Mouse (Mus musculus) Patski (cell line): ENCODE data around the gene Bbs9. TPM values are rescaled to one million over a fixed set of nuclear protein-coding genes. Genes with fewer than 3 reads are reported as not detected.

Experiments
- ATAC-seq: fragments of 100-300 bp; one replicate; pipeline ENCODE4 v1.8.0; 2021
- CTCF ChIA-PET: fragments of 350-600 bp; sonication (Branson Sonifier 250); formaldehyde crosslinking; loops from one replicate; lab custom pipeline; 2022; ENCODE audit warnings: inconsistent platforms; lab: Charles Lee
- POLR2A ChIA-PET: fragments of 350-600 bp; sonication (Branson Sonifier 250); formaldehyde crosslinking; loops from one replicate; lab custom pipeline; 2022; ENCODE audit warnings: antibody characterized with exemption, inconsistent platforms; lab: Charles Lee
- DNase-seq: peaks from one replicate; pipeline ENCODE4 v3.0.0-alpha.2; 2011; ENCODE audit warnings: low read depth, low spot score
- H3K27me3 ChIP-seq: fragments of 371-371 bp; one replicate; pipeline ENCODE4 v1.5.1; 2021
- CTCF ChIP-seq: fragments of 100-300 bp; IDR thresholded peaks from one replicate; pipeline ENCODE4 v1.5.1; 2021
- in situ Hi-C: fragments of 300-500 bp; cut with MboI; formaldehyde crosslinking; loops from 3 replicates; pipeline ENCODE4 v1.11.1; 2018; ENCODE audit warnings: low pct_unique_long_range_greater_than_20kb, mixed read lengths
- polyA plus RNA-seq: library from polyadenylated mRNA; unstranded; gene quantifications from one replicate; pipeline ENCODE4 v1.2.3, GENCODE M21; 2021

The Bbs9 gene
- polyA plus RNA-seq, 1 experiment from 2014 or later = 12.8 TPM

DNA sequence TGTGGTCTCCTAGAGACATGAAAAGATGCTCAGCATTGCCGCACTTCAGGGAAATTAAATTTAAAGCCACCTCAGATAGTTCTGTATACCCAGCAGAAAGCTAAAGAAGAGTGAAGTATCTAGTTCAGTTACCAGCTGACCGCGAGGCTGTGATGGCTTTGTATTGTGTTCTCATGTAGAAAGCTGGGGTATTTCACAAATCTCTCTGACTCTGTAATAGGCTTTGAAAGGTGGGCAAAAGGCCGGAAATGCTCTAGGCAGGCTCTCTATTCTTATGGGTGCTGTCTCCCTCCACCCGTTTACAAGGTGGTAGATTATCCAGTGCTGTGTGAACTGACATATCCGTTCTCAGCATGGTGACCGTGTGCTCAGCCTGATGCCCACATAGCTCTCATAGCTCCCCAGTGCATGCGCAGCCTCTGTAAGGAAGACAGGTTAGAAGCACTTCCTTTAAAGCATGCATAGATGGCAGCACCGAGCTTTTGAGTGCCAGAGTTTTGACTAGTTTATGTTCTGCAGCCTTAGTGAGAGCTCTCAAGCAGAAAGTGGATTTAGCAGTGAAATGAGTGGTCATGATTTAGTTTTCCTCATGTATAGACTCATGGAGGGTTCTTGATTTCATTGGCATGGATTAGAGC, 57.4 kb downstream of the Bbs9 start:
- peak; percentile 57 for ATAC-seq
- CTCF ChIA-PET = interaction anchor here (0.9 to 1.2 kb wide), 5 partner anchors 9 to 100 kb away, joined by 3 read pairs; no protein-coding TSS in a partner anchor
- DNase-seq = no peak
- H3K27me3 ChIP-seq = no peaks in the 10 kb centered on the region
- TF ChIP-seq CTCF = peak; percentile 64
- POLR2A ChIA-PET = no interaction called here
- in situ Hi-C loops = loop anchor here (10.0 kb wide), 1 partner anchor 162 kb away; no protein-coding TSS in a partner anchor

DNA sequence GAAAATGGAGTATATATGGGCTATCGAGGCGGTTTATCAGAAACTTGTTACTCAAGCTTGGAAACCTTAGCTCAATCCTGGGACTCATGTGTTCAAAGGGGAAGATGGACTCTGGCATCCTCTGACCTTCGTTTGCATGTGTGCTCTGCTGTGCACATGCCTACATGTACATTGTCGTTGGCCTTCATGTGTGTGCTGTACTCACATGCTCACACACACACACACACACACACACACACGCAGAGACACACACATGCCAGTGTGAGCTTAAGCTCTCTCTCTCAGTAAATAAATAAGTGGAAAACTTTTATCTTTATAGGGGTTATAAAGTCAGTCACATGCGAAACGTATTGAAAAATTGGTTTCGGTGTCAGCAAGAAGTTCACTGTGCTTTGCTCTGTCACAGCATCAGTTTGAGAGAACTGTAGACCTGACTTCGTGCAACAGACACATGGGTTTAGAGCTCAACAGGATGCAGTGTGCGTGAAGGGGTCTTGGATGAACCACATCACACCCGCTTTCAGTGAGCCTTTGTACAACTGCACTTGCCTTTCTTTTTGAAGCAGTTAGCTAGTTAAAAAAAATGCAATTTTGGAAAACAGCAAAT, 62.4 kb downstream of the Bbs9 start:
- in situ Hi-C loops = loop anchor here (10.0 kb wide), 1 partner anchor 157 kb away; no protein-coding TSS in a partner anchor
- ATAC-seq (no peak), DNase-seq (no peak)
- no peak for TF ChIP-seq CTCF
- H3K27me3 ChIP-seq = no peaks in the 10 kb centered on the region
- ChIA-PET CTCF (interaction anchor here (1.0 to 2.6 kb wide), 3 partner anchors 19 to 21 kb away, joined by 3 to 8 read pairs (median 4); no protein-coding TSS in a partner anchor), POLR2A (no interaction called here)

DNA sequence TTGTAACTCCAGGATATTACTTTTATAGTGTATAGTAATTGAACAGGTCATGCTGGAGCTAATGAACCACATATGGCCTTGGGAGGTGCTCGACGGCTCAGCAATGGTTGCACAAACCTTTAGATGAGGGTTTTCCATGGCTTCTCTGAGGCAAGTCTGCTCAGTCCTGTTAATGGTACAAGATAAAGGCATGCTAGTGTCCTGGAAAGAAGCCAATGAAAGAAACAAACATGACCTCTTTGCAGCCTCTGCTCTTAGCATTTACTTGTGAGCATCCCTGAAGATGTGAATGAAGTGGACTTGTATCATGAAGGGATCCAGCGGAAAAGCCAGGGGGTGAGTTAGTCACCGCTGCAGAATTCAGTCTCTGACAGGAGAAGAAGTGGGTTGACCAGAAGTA, 64.0 kb downstream of the Bbs9 start:
- in situ Hi-C loops = loop anchor here (10.0 kb wide), 1 partner anchor 155 kb away; no protein-coding TSS in a partner anchor
- CTCF ChIA-PET = interaction anchor here (0.8 kb wide), 1 partner anchor 15 kb away, joined by 3 read pairs; no protein-coding TSS in a partner anchor
- DNase-seq (no peak), ATAC-seq (no peak)
- POLR2A ChIA-PET = interaction anchor here (0.6 kb wide), 2 partner anchors 112 to 483 kb away, joined by 3 to 4 read pairs; no protein-coding TSS in a partner anchor
- TF ChIP-seq CTCF = no peak
- H3K27me3 ChIP-seq = no peaks in the 10 kb centered on the region

DNA sequence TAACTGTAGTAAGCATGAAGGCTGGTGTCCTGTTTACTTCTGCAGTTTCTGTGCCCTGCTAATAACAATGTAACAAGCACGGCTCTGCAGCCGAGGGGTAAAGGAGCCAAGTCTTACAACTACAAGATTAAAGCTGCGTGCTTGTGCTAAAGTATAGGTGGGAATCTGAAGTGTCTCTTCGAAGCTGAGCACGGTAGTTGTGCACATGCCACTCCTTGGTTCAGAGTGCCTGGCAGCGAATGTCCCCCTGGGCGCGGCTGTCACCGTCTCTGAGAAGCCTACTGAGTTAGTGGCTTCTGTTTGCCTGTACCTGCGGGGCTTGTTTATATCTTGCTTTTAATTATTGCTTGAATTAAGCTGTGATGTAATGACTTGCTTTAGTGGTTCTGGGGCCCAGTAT, 65.6 kb downstream of the Bbs9 start:
- CTCF ChIA-PET = no interaction called here
- DNase-seq (no peak), ATAC-seq (no peak)
- H3K27me3 ChIP-seq = no peaks in the 10 kb centered on the region
- POLR2A ChIA-PET = no interaction called here
- TF ChIP-seq CTCF = no peak
- in situ Hi-C loops = no loop called here

DNA sequence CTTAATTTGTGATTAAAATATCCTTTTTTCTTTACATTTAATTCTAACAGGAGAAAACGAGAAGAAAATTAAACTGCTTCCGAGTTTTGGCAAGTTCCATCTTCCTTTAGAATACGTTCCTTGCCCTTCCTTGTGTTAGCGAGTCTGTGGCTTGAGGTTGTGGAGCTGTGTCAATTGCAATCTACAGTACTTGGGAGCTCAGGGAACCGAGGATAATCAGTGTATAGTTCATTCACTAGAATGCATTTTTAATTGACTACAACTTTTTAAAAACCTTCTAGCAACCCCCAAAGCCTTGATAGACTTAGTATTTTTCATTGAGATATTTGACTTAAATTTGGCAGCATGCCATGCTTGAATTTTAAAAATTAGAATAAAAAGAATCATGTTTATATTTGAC, 68.0 kb downstream of the Bbs9 start:
- in situ Hi-C loops = no loop called here
- no peaks in the 10 kb centered on the region for H3K27me3 ChIP-seq
- ATAC-seq (no peak), DNase-seq (no peak)
- CTCF ChIA-PET = interaction anchor here (1.5 kb wide), 1 partner anchor 27 kb away, joined by 3 read pairs; no protein-coding TSS in a partner anchor
- TF ChIP-seq CTCF = no peak
- POLR2A ChIA-PET = interaction anchor here (0.7 kb wide), 1 partner anchor 384 kb away, joined by 4 read pairs; no protein-coding TSS in a partner anchor

DNA sequence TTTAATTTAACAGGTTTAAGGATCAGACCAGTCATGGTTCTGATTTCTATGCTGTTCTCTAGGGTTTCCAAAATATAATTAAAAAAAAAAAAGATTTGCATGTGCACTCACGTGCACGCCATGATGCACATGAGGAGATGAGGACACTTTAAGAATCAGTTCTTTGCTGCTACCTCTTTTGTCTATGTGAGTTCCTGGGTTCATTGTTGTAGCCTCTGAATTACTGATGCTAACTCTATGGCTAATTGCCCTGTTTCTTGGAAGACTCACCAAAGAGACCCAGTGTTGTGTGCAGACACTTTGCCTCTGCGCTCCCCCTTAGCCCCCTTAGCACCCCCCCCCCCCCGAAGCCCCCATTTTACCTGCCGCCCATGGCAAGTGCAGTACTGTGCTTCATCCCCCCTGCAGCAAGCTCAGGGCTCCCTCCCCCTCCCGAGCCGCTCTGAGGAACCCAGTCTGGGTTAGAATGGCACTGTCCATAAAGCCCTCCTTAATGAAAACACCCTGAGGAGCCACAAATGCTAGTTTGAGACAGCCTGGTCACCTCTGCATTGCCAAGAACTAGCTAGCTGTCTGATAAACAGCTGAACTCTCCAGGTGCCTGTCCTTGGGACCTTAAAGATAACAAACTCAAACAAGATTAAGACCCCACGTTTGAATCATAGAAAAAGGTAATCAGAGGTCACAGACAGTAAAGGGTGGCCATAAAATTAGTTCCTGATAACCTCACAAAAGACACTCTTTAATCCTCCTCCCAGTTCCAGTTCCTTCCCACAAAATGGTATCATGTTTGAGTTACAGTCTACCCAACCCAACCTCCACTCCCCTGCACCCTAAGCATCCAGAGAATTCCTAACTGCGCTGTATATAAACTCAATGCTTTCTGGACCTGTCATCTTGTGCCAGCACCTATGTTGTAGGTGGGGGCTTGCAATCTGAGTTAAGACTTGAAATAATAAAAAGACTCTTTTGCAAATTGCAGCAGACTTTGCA, 69.1 kb downstream of the Bbs9 start:
- ChIA-PET CTCF (interaction anchor here (1.5 to 1.6 kb wide), 2 partner anchors 12 to 28 kb away, joined by 3 read pairs; no protein-coding TSS in a partner anchor), POLR2A (interaction anchor here (0.7 kb wide), 1 partner anchor 383 kb away, joined by 4 read pairs; no protein-coding TSS in a partner anchor)
- H3K27me3 ChIP-seq = no peaks in the 10 kb centered on the region
- in situ Hi-C loops = no loop called here
- no peak for TF ChIP-seq CTCF
- ATAC-seq (no peak), DNase-seq (no peak)

DNA sequence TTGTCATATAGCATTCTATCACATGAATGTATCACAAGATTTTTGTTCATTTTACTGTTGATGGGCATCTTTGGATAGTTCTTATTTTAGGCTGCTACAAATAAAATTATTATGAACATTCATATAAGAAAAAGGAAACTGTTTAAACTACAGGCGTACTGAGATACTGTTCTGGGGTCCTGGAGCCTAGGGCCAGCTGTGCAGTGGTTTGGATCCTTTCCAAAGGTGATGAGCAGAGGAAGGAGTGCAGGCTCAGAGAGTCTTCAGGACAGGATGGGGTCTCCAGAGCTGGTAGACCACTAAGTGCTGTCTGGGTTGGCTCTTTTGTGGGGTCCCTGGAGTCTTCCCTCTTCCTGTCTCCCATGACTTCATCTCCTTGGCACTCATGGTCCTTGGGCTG, 75.8 kb downstream of the Bbs9 start:
- in situ Hi-C loops = loop anchor here (10.0 kb wide), 2 partner anchors 154 to 694 kb away; no protein-coding TSS in a partner anchor
- POLR2A ChIA-PET = no interaction called here

DNA sequence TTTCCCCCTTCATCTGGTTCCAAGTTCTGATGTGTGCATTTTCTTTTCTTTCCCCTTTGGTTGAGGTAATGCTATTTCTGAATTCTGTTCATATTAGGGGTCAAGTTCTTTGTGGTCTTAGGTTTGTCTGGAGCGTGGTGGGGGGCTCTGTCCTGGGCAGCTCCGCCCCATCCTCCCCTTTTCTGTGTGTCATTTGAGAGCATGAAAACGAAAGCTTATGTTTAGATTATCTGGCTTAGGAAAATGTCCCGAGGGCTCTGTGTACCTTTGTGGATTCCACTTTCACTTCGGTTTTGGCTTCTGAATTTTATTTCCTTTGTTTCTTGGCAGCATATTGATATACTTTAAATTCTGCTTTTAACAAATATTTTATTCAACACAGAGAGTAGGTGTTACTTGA, 80.6 kb downstream of the Bbs9 start:
- DNase-seq = no peak
- no peaks in the 10 kb centered on the region for H3K27me3 ChIP-seq
- in situ Hi-C loops = loop anchor here (10.0 kb wide), 2 partner anchors 149 to 689 kb away; no protein-coding TSS in a partner anchor
- TF ChIP-seq CTCF = no peak
- ATAC-seq = no peak
- ChIA-PET POLR2A (no interaction called here), CTCF (interaction anchor here (1.4 to 2.0 kb wide), 2 partner anchors 11 to 154 kb away, joined by 3 to 4 read pairs; no protein-coding TSS in a partner anchor)

More for the DNA sequence above, 75.8 kb downstream of the Bbs9 start:
- H3K27me3 ChIP-seq = no peaks in the 10 kb centered on the region
- no peak for TF ChIP-seq CTCF
- DNase-seq (no peak), ATAC-seq (no peak)
- CTCF ChIA-PET = interaction anchor here (1.5 kb wide), 1 partner anchor 18 kb away, joined by 3 read pairs; no protein-coding TSS in a partner anchor

DNA sequence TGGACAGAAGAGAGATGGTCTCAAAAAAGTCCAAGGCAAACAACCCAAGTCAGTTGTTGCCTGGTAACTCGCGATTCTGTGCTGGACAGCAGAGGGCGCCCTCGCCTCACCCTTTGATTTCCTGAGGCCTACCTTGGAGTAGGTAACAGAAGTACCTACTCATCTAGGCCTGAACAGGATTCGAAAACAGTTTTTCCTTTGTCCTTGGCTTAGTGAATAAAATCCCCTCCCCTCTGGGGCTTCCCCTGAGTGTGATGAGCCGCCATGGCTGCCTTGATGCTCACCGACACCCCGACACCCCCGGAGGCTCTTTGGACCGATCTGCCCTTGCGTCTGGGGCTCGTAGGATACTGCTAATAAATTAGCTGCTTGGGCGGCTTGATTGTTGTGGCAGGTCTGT, 82.0 kb downstream of the Bbs9 start:
- ChIA-PET CTCF (interaction anchor here (1.4 to 2.0 kb wide), 3 partner anchors 8 to 153 kb away, joined by 3 to 4 read pairs (median 4); no protein-coding TSS in a partner anchor), POLR2A (no interaction called here)
- H3K27me3 ChIP-seq = no peaks in the 10 kb centered on the region
- in situ Hi-C loops = loop anchor here (10.0 kb wide), 2 partner anchors 147 to 687 kb away; no protein-coding TSS in a partner anchor
- peak; percentile 94 for TF ChIP-seq CTCF
- no peak for ATAC-seq
- no peak for DNase-seq
